Mouse (Mus musculus) lung, adult 2 months (tissue): ENCODE results near the gene Vmn1r55.

Experiments
- CTCF ChIP-seq: fragments of 200-500 bp; IDR thresholded peaks from 2 replicates; pipeline ENCODE4 v1.5.1; 2011; ENCODE audit warnings: mild to moderate bottlenecking, low read length, control low read depth; ENCODE audit not compliant: insufficient read depth
- POLR2A ChIP-seq: fragments of 200-500 bp; IDR thresholded peaks from 2 replicates; pipeline ENCODE4 v1.6.1; 2011; ENCODE audit warnings: low read depth, mild to moderate bottlenecking, control low read depth, low read length, borderline replicate concordance; ENCODE audit errors: extremely low read depth

GRCm38 (mm10) chr7:5086921-5087440 lies 62.5 kb downstream of the Vmn1r55 start:
- no peak for TF ChIP-seq CTCF
- TF ChIP-seq POLR2A: no peak
